Mouse (Mus musculus): ENCODE results near the gene Wipf1. TPM values are rescaled to one million over a fixed set of nuclear protein-coding genes. Genes with fewer than 3 reads are reported as not detected.
A peak's percentile ranks its signal among the peaks of the same experiment; 100 is the strongest.

The Wipf1 gene
- total and polyA plus RNA-seq, 2 experiments from 2014 or later: 1.8 to 2.4 TPM

- DNase-seq (ENCODE audit: low spot score) (no peak), ATAC-seq (ENCODE audit: low FRiP score) (no peak)
- Histone ChIP-seq H3K4me2 (ENCODE audit: low read depth, low read length, poor library complexity, severe bottlenecking) (no peak overlapping the region), H3K27ac (ENCODE audit: low read depth, low read length) (no peak overlapping the region), H3K4me3 (ENCODE audit: low read depth, low read length) (no peak overlapping the region), H3K36me3 (ENCODE audit: insufficient read depth, low read length) (no peaks in the 10 kb centered on the region), H3K9me3 (ENCODE audit: low read length) (no peaks in the 10 kb centered on the region), H3K27me3 (ENCODE audit: insufficient read depth, low read length) (no peaks in the 10 kb centered on the region), H3K9ac (replicated peaks; ENCODE audit: low read length, poor library complexity, severe bottlenecking) (no peak overlapping the region), H3K4me1 (ENCODE audit: insufficient read depth, low read length) (no peaks in the 10 kb centered on the region)
- TF ChIP-seq CTCF (IDR thresholded peaks at IDR 0.05): no peak
- 93% methylated on average over 3 of the region's 3 CpGs for WGBS
These were observed 139.6 kb downstream of the Wipf1 start for GRCm38 (mm10) chr2:73389951-73390350.

GRCm38 (mm10) chr2:73387806-73388205 is 141.7 kb downstream of the Wipf1 start:
- H3K27me3 ChIP-seq (ENCODE audit: insufficient read depth, low read length): no peaks in the 10 kb centered on the region

GRCm38 (mm10) chr2:73386356-73387046 is 143.0 kb downstream of the Wipf1 start, which contains the start of gene Gpr155:
Gene Gpr155 (minus strand): TSS chr2:73386572.
- DNase-seq (ENCODE audit: low spot score) (peak; percentile 98), ATAC-seq (ENCODE audit: low FRiP score) (peak; percentile 98)
- Histone ChIP-seq H3K27ac (ENCODE audit: low read depth, low read length) (peak within 1 kb of the TSS; percentile 79), H3K36me3 (ENCODE audit: insufficient read depth, low read length) (peaks cover 3% of the 10 kb centered on the region; the same call in 1 of the 2 replicates), H3K9me3 (ENCODE audit: low read length) (no peaks in the 10 kb centered on the region), H3K27me3 (ENCODE audit: insufficient read depth, low read length) (no peaks in the 10 kb centered on the region), H3K9ac (replicated peaks; ENCODE audit: low read length, poor library complexity, severe bottlenecking) (peak within 1 kb of the TSS; percentile 83), H3K4me3 (ENCODE audit: low read depth, low read length) (peak within 1 kb of the TSS; percentile 75), H3K4me2 (ENCODE audit: low read depth, low read length, poor library complexity, severe bottlenecking) (peak within 1 kb of the TSS; percentile 80), H3K4me1 (ENCODE audit: insufficient read depth, low read length) (no peaks in the 10 kb centered on the region)
- no peak; the same call in 1 of the 2 replicates for TF ChIP-seq CTCF (IDR thresholded peaks at IDR 0.05)
- WGBS: under 1% methylated on average over 36 of the region's 44 CpGs

More at GRCm38 (mm10) chr2:73387806-73388205, 141.7 kb downstream of the Wipf1 start:
- Histone ChIP-seq H3K4me1 (ENCODE audit: insufficient read depth, low read length) (no peaks in the 10 kb centered on the region), H3K27ac (ENCODE audit: low read depth, low read length) (no peak overlapping the region), H3K9me3 (ENCODE audit: low read length) (no peaks in the 10 kb centered on the region), H3K9ac (replicated peaks; ENCODE audit: low read length, poor library complexity, severe bottlenecking) (no peak overlapping the region), H3K4me3 (ENCODE audit: low read depth, low read length) (no peak overlapping the region), H3K4me2 (ENCODE audit: low read depth, low read length, poor library complexity, severe bottlenecking) (no peak overlapping the region), H3K36me3 (ENCODE audit: insufficient read depth, low read length) (no peaks in the 10 kb centered on the region)
- WGBS: 93% methylated on average over 1 of the region's 1 CpGs
- DNase-seq (ENCODE audit: low spot score) (no peak), ATAC-seq (ENCODE audit: low FRiP score) (no peak)
- TF ChIP-seq CTCF (IDR thresholded peaks at IDR 0.05): no peak

GRCm38 (mm10) chr2:73385641-73386355 is 143.7 kb downstream of the Wipf1 start:
- WGBS: 1% methylated on average over 27 of the region's 29 CpGs
- peak; percentile 54 for ATAC-seq (ENCODE audit: low FRiP score)
- no peak for DNase-seq (ENCODE audit: low spot score)
- TF ChIP-seq CTCF (IDR thresholded peaks at IDR 0.05): no peak
- Histone ChIP-seq H3K4me1 (ENCODE audit: insufficient read depth, low read length) (no peaks in the 10 kb centered on the region), H3K4me2 (ENCODE audit: low read depth, low read length, poor library complexity, severe bottlenecking) (peak overlapping the region; percentile 80), H3K27ac (ENCODE audit: low read depth, low read length) (peak overlapping the region; percentile 79), H3K27me3 (ENCODE audit: insufficient read depth, low read length) (no peaks in the 10 kb centered on the region), H3K36me3 (ENCODE audit: insufficient read depth, low read length) (peaks cover 5% of the 10 kb centered on the region; the same call in 1 of the 2 replicates), H3K4me3 (ENCODE audit: low read depth, low read length) (peak overlapping the region; percentile 75), H3K9ac (replicated peaks; ENCODE audit: low read length, poor library complexity, severe bottlenecking) (peak overlapping the region; percentile 83), H3K9me3 (ENCODE audit: low read length) (no peaks in the 10 kb centered on the region)

GRCm38 (mm10) chr2:73385172-73385571 is 144.4 kb downstream of the Wipf1 start:
- TF ChIP-seq CTCF (IDR thresholded peaks at IDR 0.05): no peak
- peaks cover 5% of the 10 kb centered on the region; the same call in 1 of the 2 replicates for H3K36me3 ChIP-seq (ENCODE audit: insufficient read depth, low read length)
- H3K27ac ChIP-seq (ENCODE audit: low read depth, low read length): no peak overlapping the region
- ATAC-seq (ENCODE audit: low FRiP score) (no peak), DNase-seq (ENCODE audit: low spot score) (no peak)
- H3K9me3 ChIP-seq (ENCODE audit: low read length): no peaks in the 10 kb centered on the region
- WGBS: 86% methylated on average over 4 of the region's 4 CpGs
- no peaks in the 10 kb centered on the region for H3K4me1 ChIP-seq (ENCODE audit: insufficient read depth, low read length)
- H3K27me3 ChIP-seq (ENCODE audit: insufficient read depth, low read length): no peaks in the 10 kb centered on the region
- no peak overlapping the region for H3K9ac ChIP-seq (replicated peaks; ENCODE audit: low read length, poor library complexity, severe bottlenecking)
- peak overlapping the region; percentile 80 for H3K4me2 ChIP-seq (ENCODE audit: low read depth, low read length, poor library complexity, severe bottlenecking)
- H3K4me3 ChIP-seq (ENCODE audit: low read depth, low read length): peak overlapping the region; percentile 75
